Mouse (Mus musculus): ENCODE results near the gene Safb. TPM values are rescaled to one million over a fixed set of nuclear protein-coding genes. Genes with fewer than 3 reads are reported as not detected.
"Not testable (repeated sequence)": the region's sequence is repeated elsewhere in the genome, so short reads cannot be mapped to it uniquely, and the experiment has no call there.

The Safb gene
- polyA plus RNA-seq, 1 experiment from 2014 or later, result 88.5 TPM

DNA sequence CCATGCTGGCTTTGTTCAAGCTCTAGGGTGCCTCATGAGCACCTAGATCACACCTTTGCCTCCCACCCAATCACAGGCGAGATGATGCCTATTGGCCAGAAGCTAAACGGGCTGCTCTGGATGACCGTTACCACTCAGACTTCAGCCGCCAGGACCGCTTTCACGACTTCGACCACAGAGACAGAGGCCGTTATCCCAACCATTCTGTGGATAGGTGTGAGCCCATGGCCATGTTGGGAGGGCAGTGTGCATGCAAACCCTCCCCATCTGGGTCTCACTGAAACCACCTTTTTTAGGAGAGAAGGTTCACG is 19.4 kb downstream of the Safb start:
- Histone ChIP-seq H3K9me3 (replicated peaks; ENCODE audit: control insufficient read depth, low read length) (no peaks in the 10 kb centered on the region), H3K27ac (ENCODE audit: low read length) (no peak overlapping the region), H3K4me3 (replicated peaks; ENCODE audit: low read length) (no peak overlapping the region), H3K4me2 (ENCODE audit: low read depth, low read length) (no peak overlapping the region), H3K36me3 (ENCODE audit: control insufficient read depth, insufficient read depth, low read length) (peaks cover 46% of the 10 kb centered on the region), H3K9ac (ENCODE audit: low read length) (no peak overlapping the region), H3K27me3 (ENCODE audit: control insufficient read depth, insufficient read depth, low read length) (no peaks in the 10 kb centered on the region), H3K4me1 (ENCODE audit: control insufficient read depth, insufficient read depth, low read length) (peaks cover 9% of the 10 kb centered on the region; the same call in 1 of the 2 replicates)
- no peak for ATAC-seq (ENCODE audit: insufficient read depth, low FRiP score)
- WGBS, result 87% methylated on average over 9 of the region's 9 CpGs

DNA sequence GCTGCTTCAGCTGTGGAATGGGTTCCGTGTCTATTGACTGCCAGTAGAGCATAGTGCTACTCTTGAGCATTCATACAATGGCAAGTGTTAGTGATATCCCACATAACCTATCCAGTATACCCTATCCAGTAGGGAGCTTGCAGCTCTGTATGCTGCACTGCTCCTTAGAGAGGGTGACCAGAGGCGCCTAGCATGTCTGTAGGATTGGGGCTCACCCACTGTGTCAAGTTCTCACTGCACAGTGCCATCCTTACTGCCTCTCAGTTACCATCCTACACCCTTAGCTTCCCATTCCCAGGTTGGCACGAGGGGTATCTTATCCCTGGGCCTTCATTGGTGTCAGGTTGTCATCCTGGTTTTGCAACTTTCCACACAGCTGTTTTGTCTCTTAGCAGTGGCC is 19.8 kb downstream of the Safb start:
- Histone ChIP-seq H3K4me2 (ENCODE audit: low read depth, low read length) (no peak overlapping the region), H3K27ac (ENCODE audit: low read length) (no peak overlapping the region), H3K36me3 (ENCODE audit: control insufficient read depth, insufficient read depth, low read length) (peaks cover 46% of the 10 kb centered on the region), H3K4me3 (replicated peaks; ENCODE audit: low read length) (no peak overlapping the region), H3K9me3 (replicated peaks; ENCODE audit: control insufficient read depth, low read length) (no peaks in the 10 kb centered on the region), H3K9ac (ENCODE audit: low read length) (no peak overlapping the region), H3K4me1 (ENCODE audit: control insufficient read depth, insufficient read depth, low read length) (peaks cover 9% of the 10 kb centered on the region; the same call in 1 of the 2 replicates), H3K27me3 (ENCODE audit: control insufficient read depth, insufficient read depth, low read length) (no peaks in the 10 kb centered on the region)
- 88% methylated on average over 3 of the region's 3 CpGs for WGBS
- ATAC-seq (ENCODE audit: insufficient read depth, low FRiP score), result no peak

DNA sequence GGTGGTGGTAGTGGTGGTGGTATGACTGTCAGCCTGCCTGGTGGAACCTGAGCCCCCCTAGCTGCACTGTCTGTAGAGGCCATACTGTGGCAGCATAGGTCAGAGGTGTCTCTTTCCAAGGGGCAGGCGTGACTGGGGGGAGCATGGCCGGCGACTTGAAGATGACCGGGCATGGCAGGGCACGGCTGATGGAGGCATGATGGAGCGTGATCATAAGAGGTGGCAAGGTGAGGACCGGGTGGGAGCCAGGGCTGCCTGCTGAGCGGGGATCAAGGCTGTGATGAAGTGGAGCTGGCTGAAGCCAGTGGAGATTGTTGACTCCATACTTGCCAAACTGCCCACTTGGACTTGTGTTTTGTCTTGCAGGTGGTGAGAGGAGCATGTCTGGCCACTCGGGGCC is 20.8 kb downstream of the Safb start:
- H3K27me3 ChIP-seq (ENCODE audit: control insufficient read depth, insufficient read depth, low read length), result no peaks in the 10 kb centered on the region
- 87% methylated on average over 9 of the region's 9 CpGs for WGBS
- H3K36me3 ChIP-seq (ENCODE audit: control insufficient read depth, insufficient read depth, low read length), result peaks cover 41% of the 10 kb centered on the region
- H3K9ac ChIP-seq (ENCODE audit: low read length), result no peak overlapping the region
- H3K4me2 ChIP-seq (ENCODE audit: low read depth, low read length), result no peak overlapping the region
- H3K27ac ChIP-seq (ENCODE audit: low read length), result no peak overlapping the region
- no peaks in the 10 kb centered on the region for H3K9me3 ChIP-seq (replicated peaks; ENCODE audit: control insufficient read depth, low read length)
- peaks cover 12% of the 10 kb centered on the region for H3K4me1 ChIP-seq (ENCODE audit: control insufficient read depth, insufficient read depth, low read length)
- no peak for ATAC-seq (ENCODE audit: insufficient read depth, low FRiP score)
- H3K4me3 ChIP-seq (replicated peaks; ENCODE audit: low read length), result no peak overlapping the region

DNA sequence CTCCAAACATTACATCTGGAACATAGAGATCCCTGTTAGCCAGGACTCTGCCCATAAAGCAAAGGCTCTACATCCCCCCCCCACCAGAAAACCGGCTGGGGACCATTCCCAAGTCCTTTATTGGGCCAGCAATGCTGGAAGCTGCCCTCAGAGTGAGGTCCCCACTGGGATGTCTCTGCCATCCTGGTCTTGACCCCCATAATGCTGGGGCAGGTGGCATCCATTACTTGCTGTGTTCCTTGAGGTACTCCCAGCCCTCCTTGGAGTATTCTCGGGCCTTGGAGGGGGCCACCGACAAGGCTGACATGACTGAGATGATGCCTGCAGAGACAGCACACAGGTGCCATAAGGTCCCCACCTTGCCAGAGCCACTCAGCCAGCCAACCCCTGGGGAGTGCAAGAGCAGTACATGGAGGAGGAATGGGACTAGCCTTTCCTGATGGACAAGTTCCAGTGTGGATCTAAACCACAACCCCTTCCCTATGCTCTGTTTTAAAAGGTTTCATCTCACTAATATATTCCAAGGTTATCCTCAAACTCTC is 23.0 kb downstream of the Safb start:
- 70% methylated on average over 3 of the region's 3 CpGs for WGBS
- Histone ChIP-seq H3K4me2 (ENCODE audit: low read depth, low read length) (no peak overlapping the region), H3K9me3 (replicated peaks; ENCODE audit: control insufficient read depth, low read length) (no peaks in the 10 kb centered on the region), H3K36me3 (ENCODE audit: control insufficient read depth, insufficient read depth, low read length) (peaks cover 31% of the 10 kb centered on the region), H3K9ac (ENCODE audit: low read length) (no peak overlapping the region), H3K27me3 (ENCODE audit: control insufficient read depth, insufficient read depth, low read length) (no peaks in the 10 kb centered on the region), H3K27ac (ENCODE audit: low read length) (no peak overlapping the region), H3K4me3 (replicated peaks; ENCODE audit: low read length) (no peak overlapping the region), H3K4me1 (ENCODE audit: control insufficient read depth, insufficient read depth, low read length) (peaks cover 12% of the 10 kb centered on the region)
- no peak for ATAC-seq (ENCODE audit: insufficient read depth, low FRiP score)

- H3K9me3 ChIP-seq (replicated peaks; ENCODE audit: control insufficient read depth, low read length), result no peaks in the 10 kb centered on the region
- peak overlapping the region; percentile 64; the same call in 1 of the 2 replicates for H3K27ac ChIP-seq (ENCODE audit: low read length)
- no peak for ATAC-seq (ENCODE audit: insufficient read depth, low FRiP score)
- peak overlapping the region; percentile 78 for H3K9ac ChIP-seq (ENCODE audit: low read length)
- no peaks in the 10 kb centered on the region for H3K27me3 ChIP-seq (ENCODE audit: control insufficient read depth, insufficient read depth, low read length)
- H3K4me1 ChIP-seq (ENCODE audit: control insufficient read depth, insufficient read depth, low read length), result peaks cover 12% of the 10 kb centered on the region
- peak overlapping the region; percentile 92 for H3K4me2 ChIP-seq (ENCODE audit: low read depth, low read length)
- peaks cover 22% of the 10 kb centered on the region for H3K36me3 ChIP-seq (ENCODE audit: control insufficient read depth, insufficient read depth, low read length)
- H3K4me3 ChIP-seq (replicated peaks; ENCODE audit: low read length), result peak overlapping the region; percentile 83
- 49% methylated on average over 5 of the region's 5 CpGs for WGBS
These were observed 24.1 kb downstream of the Safb start for GRCm38 (mm10) chr17:56608699-56609098.

DNA sequence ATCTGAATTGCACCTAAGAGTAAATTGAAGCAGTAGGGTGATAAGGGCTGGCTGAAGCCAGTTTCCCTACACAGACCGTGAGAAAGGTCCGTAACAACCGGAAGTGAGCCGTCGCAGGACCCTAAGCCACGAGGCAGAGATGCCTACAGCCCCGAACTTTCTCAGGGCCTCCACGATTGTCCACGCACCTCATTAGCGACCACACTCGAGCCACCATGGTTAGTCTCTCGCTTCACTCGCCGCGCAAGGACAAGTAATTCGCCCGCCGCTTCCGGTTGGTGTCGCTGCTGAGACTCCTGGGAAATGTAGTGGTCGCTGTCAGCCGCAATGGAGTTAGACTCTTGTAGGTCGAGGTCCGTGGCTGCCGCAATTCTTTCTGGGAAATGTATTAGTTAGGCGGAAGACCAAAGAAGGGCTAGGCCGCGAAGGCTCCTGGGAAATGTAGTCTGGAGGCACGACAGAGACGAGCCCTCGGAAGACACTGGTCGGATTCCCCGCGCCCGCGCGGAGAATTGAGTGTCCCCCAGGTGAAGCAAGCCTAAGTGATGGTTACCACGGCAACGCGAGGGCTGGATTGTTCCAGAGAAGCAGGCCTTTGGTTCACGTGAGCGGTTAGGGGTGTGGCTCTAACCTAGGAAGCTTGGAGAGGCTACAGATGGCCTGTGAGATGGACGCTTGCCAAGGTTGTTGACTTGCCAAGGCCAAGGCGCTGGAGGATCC is 25.0 kb downstream of the Safb start, which contains the start of gene 2410015M20Rik:
Gene 2410015M20Rik (minus strand): TSS at position 320 of the 720 bp plus-strand sequence.
- Histone ChIP-seq H3K9ac (ENCODE audit: low read length) (peak within 1 kb of the TSS; percentile 88), H3K27me3 (ENCODE audit: control insufficient read depth, insufficient read depth, low read length) (no peaks in the 10 kb centered on the region), H3K4me1 (ENCODE audit: control insufficient read depth, insufficient read depth, low read length) (peaks cover 17% of the 10 kb centered on the region), H3K9me3 (replicated peaks; ENCODE audit: control insufficient read depth, low read length) (no peaks in the 10 kb centered on the region), H3K27ac (ENCODE audit: low read length) (peak within 1 kb of the TSS; percentile 76), H3K36me3 (ENCODE audit: control insufficient read depth, insufficient read depth, low read length) (peaks cover 12% of the 10 kb centered on the region), H3K4me2 (ENCODE audit: low read depth, low read length) (peak within 1 kb of the TSS; percentile 92), H3K4me3 (replicated peaks; ENCODE audit: low read length) (peak within 1 kb of the TSS; percentile 83)
- WGBS, result under 1% methylated on average over 44 of the region's 44 CpGs
- ATAC-seq (ENCODE audit: insufficient read depth, low FRiP score), result peak; percentile 88

GRCm38 (mm10) chr17:56611323-56611722 is 26.7 kb downstream of the Safb start:
- peaks cover 12% of the 10 kb centered on the region for H3K36me3 ChIP-seq (ENCODE audit: control insufficient read depth, insufficient read depth, low read length)
- H3K9ac ChIP-seq (ENCODE audit: low read length), result no peak overlapping the region
- H3K4me3 ChIP-seq (replicated peaks; ENCODE audit: low read length), result no peak overlapping the region
- no peaks in the 10 kb centered on the region for H3K27me3 ChIP-seq (ENCODE audit: control insufficient read depth, insufficient read depth, low read length)
- no peak overlapping the region for H3K4me2 ChIP-seq (ENCODE audit: low read depth, low read length)
- H3K4me1 ChIP-seq (ENCODE audit: control insufficient read depth, insufficient read depth, low read length), result peaks cover 27% of the 10 kb centered on the region
- no peak overlapping the region for H3K27ac ChIP-seq (ENCODE audit: low read length)
- ATAC-seq (ENCODE audit: insufficient read depth, low FRiP score), result no peak
- H3K9me3 ChIP-seq (replicated peaks; ENCODE audit: control insufficient read depth, low read length), result no peaks in the 10 kb centered on the region
- WGBS, result 63% methylated on average over 2 of the region's 2 CpGs

DNA sequence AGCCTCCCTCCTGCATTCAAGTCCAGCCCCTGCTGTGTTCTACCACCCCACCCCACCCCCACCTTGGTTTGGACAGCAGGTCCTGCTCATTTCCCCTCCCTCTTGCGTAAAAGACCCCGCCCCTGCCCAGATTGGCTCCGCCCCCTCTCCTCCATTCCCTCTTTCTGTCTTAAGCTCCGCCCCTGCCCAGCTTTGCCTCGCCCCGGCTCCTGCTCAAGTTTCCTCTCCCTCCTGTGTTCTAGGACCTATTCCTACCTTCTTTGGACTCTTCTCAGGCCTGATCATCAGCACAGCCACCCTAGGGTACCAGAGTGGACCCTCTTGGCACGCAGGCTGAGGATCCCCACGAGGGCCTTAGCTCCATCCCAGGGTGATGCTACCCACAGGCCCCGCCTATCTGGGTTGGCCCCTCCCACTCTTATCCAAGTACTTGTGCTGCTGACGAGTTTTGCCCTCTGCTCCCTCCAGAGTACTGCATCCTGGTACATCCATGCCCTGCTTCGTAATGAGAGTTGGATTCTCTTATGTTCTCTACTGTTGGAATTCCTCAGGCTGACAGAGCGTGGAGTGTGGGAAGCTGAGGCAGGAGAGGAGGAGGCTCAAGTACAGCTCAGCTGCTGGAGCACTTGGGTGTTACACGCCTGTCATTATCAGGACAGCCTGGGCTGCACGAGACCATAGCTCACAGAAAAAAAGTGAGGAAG is 27.4 kb downstream of the Safb start:
- H3K9ac ChIP-seq (ENCODE audit: low read length), result no peak overlapping the region
- no peaks in the 10 kb centered on the region for H3K27me3 ChIP-seq (ENCODE audit: control insufficient read depth, insufficient read depth, low read length)
- H3K36me3 ChIP-seq (ENCODE audit: control insufficient read depth, insufficient read depth, low read length), result peaks cover 14% of the 10 kb centered on the region
- peaks cover 27% of the 10 kb centered on the region for H3K4me1 ChIP-seq (ENCODE audit: control insufficient read depth, insufficient read depth, low read length)
- H3K9me3 ChIP-seq (replicated peaks; ENCODE audit: control insufficient read depth, low read length), result no peaks in the 10 kb centered on the region
- no peak for ATAC-seq (ENCODE audit: insufficient read depth, low FRiP score)
- no peak overlapping the region for H3K4me3 ChIP-seq (replicated peaks; ENCODE audit: low read length)
- peak overlapping the region; percentile 30 for H3K4me2 ChIP-seq (ENCODE audit: low read depth, low read length)
- no peak overlapping the region for H3K27ac ChIP-seq (ENCODE audit: low read length)
- WGBS, result 18% methylated on average over 14 of the region's 14 CpGs

GRCm38 (mm10) chr17:56612565-56612939 is 27.9 kb downstream of the Safb start:
- not testable (repeated sequence) for H3K27me3 ChIP-seq (ENCODE audit: control insufficient read depth, insufficient read depth, low read length); H3K9ac ChIP-seq (ENCODE audit: low read length); ATAC-seq (ENCODE audit: insufficient read depth, low FRiP score); H3K4me3 ChIP-seq (replicated peaks; ENCODE audit: low read length); H3K4me2 ChIP-seq (ENCODE audit: low read depth, low read length); H3K27ac ChIP-seq (ENCODE audit: low read length); H3K9me3 ChIP-seq (replicated peaks; ENCODE audit: control insufficient read depth, low read length)
- WGBS, result 65% methylated on average over 10 of the region's 10 CpGs
- H3K4me1 ChIP-seq (ENCODE audit: control insufficient read depth, insufficient read depth, low read length), result peaks cover 26% of the 10 kb centered on the region
- peaks cover 17% of the 10 kb centered on the region for H3K36me3 ChIP-seq (ENCODE audit: control insufficient read depth, insufficient read depth, low read length)
